Mouse (Mus musculus) cerebellum, adult 11 months (tissue): Measurements from ENCODE around the gene Ddx25.

ENCODE experiments used
- DNase-seq: peaks from one replicate; pipeline ENCODE4 v3.0.0; 2022

Gene Ddx25

GRCm38 (mm10) chr9:35491109-35491866, 67.0 kb downstream of the Ddx25 start:
- DNase-seq = no peak

- DNase-seq = no peak
Observed at GRCm38 (mm10) chr9:35488496-35488895, 69.8 kb downstream of the Ddx25 start.
